Mouse (Mus musculus): ENCODE results near the gene Colec11. TPM values are rescaled to one million over a fixed set of nuclear protein-coding genes. Genes with fewer than 3 reads are reported as not detected.

Gene Colec11
- polyA plus RNA-seq, 1 experiment from 2014 or later, result 1.5 TPM

DNA sequence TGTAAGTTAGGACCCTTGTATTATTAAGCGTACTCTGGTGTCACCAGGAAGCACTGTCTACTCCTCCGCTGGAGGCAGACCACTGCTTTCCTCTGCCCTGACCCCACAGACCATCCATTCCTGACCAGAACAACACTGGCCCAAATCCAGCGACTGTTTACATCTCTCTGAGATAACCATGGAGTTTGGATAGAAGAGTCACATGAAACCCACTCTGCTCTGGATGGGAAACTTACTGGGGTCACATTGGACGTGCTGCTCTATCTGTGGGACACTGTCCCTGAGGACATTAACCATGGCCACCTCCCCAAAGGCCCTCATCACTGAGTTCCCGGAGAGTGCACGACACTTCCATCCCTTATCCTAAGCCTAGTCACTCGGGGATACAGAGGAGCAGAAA, 2.2 kb upstream of the Colec11 start:
- Histone ChIP-seq H3K4me3 (no peak overlapping the region), H3K27me3 (no peaks in the 10 kb centered on the region), H3K27ac (no peak overlapping the region), H3K9ac (no peak overlapping the region), H3K4me1 (replicated peaks) (peaks cover 13% of the 10 kb centered on the region), H3K36me3 (peaks cover 27% of the 10 kb centered on the region), H3K9me3 (no peaks in the 10 kb centered on the region), H3K4me2 (no peak overlapping the region)
- ATAC-seq (ENCODE audit: low FRiP score), result no peak
- WGBS, result 83% methylated on average over 7 of the region's 7 CpGs

GRCm38 (mm10) chr12:28624251-28624650, 1.1 kb upstream of the Colec11 start:
- H3K4me1 ChIP-seq (replicated peaks), result peaks cover 13% of the 10 kb centered on the region
- no peak overlapping the region for H3K4me2 ChIP-seq
- H3K4me3 ChIP-seq, result no peak overlapping the region
- peaks cover 15% of the 10 kb centered on the region for H3K36me3 ChIP-seq
- no peaks in the 10 kb centered on the region for H3K27me3 ChIP-seq
- H3K9ac ChIP-seq, result no peak overlapping the region
- 93% methylated on average over 2 of the region's 2 CpGs for WGBS
- no peaks in the 10 kb centered on the region for H3K9me3 ChIP-seq
- no peak for ATAC-seq (ENCODE audit: low FRiP score)
- H3K27ac ChIP-seq, result no peak overlapping the region

DNA sequence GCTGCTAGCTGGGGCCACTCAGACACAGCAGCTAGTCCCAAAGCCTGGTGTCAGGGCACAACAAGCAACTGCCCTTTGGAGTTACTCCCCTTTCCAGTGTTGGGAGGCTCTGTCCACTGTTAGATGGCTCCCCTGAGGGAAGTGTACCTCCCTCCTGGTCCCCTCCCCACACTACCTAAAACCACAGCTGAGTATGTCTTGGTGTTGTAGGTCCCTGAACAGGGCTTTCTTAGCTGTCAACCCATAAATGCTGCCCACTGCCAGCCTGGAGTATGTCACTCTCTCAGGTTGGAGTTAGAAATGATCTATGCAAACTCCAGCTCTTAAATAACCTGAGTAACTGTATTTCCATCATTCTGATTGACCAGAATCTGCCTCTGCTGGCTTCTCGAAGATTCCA, 536 bp downstream of the Colec11 start:
- Histone ChIP-seq H3K27me3 (no peaks in the 10 kb centered on the region), H3K4me2 (no peak overlapping the region), H3K36me3 (no peaks in the 10 kb centered on the region), H3K9ac (no peak overlapping the region), H3K4me1 (replicated peaks) (peaks cover 13% of the 10 kb centered on the region), H3K9me3 (no peaks in the 10 kb centered on the region), H3K4me3 (no peak overlapping the region), H3K27ac (no peak overlapping the region)
- no peak for ATAC-seq (ENCODE audit: low FRiP score)
- WGBS, result 87% methylated on average over 1 of the region's 1 CpGs

- H3K27ac ChIP-seq, result no peak overlapping the region
- no peak overlapping the region for H3K9ac ChIP-seq
- H3K4me2 ChIP-seq, result no peak overlapping the region
- peaks cover 13% of the 10 kb centered on the region for H3K4me1 ChIP-seq (replicated peaks)
- no peaks in the 10 kb centered on the region for H3K36me3 ChIP-seq
- no peaks in the 10 kb centered on the region for H3K27me3 ChIP-seq
- H3K9me3 ChIP-seq, result no peaks in the 10 kb centered on the region
- 53% methylated on average over 5 of the region's 5 CpGs for WGBS
- no peak overlapping the region for H3K4me3 ChIP-seq
- no peak for ATAC-seq (ENCODE audit: low FRiP score)
These were observed 1.0 kb downstream of the Colec11 start for GRCm38 (mm10) chr12:28622167-28622532.

- H3K4me2 ChIP-seq, result no peak overlapping the region
- no peak for ATAC-seq (ENCODE audit: low FRiP score)
- no peak overlapping the region for H3K27ac ChIP-seq
- peaks cover 13% of the 10 kb centered on the region for H3K4me1 ChIP-seq (replicated peaks)
- H3K27me3 ChIP-seq, result no peaks in the 10 kb centered on the region
- WGBS, result 21% methylated on average over 7 of the region's 7 CpGs
- no peak overlapping the region for H3K9ac ChIP-seq
- no peaks in the 10 kb centered on the region for H3K36me3 ChIP-seq
- H3K9me3 ChIP-seq, result no peaks in the 10 kb centered on the region
- H3K4me3 ChIP-seq, result no peak overlapping the region
These were observed 1.6 kb downstream of the Colec11 start for GRCm38 (mm10) chr12:28621451-28622166.

DNA sequence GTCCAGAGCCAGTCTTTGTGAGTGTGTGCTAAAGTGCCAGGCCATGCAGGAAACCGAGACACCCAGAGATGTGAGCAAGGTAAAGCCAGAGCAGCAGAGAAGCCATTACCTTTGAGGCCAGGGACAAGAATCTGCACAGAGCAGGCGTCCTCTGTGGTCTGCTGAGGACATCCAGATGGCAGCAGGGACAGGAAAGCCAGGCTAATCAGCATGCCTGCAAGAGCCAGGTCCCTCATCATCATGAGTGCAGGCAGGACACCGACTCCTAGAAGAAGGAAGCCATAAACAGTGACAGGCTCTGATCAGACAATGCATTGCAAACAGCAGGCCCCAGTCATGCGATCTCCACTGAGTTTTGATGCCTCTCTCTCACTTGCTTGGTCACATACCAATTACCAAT, 5.9 kb downstream of the Colec11 start:
- no peak overlapping the region for H3K9ac ChIP-seq
- no peak overlapping the region for H3K4me3 ChIP-seq
- no peak overlapping the region for H3K4me2 ChIP-seq
- ATAC-seq (ENCODE audit: low FRiP score), result no peak
- H3K36me3 ChIP-seq, result no peaks in the 10 kb centered on the region
- H3K27me3 ChIP-seq, result no peaks in the 10 kb centered on the region
- H3K27ac ChIP-seq, result no peak overlapping the region
- WGBS, result 76% methylated on average over 4 of the region's 4 CpGs
- no peaks in the 10 kb centered on the region for H3K9me3 ChIP-seq
- H3K4me1 ChIP-seq (replicated peaks), result peaks cover 13% of the 10 kb centered on the region

- H3K9ac ChIP-seq, result no peak overlapping the region
- H3K4me3 ChIP-seq, result no peak overlapping the region
- H3K36me3 ChIP-seq, result no peaks in the 10 kb centered on the region
- H3K4me1 ChIP-seq (replicated peaks), result peaks cover 2% of the 10 kb centered on the region; the same call in 1 of the 2 replicates
- no peak overlapping the region for H3K4me2 ChIP-seq
- H3K27ac ChIP-seq, result no peak overlapping the region
- ATAC-seq (ENCODE audit: low FRiP score), result no peak
- H3K27me3 ChIP-seq, result no peaks in the 10 kb centered on the region
- 81% methylated on average over 7 of the region's 7 CpGs for WGBS
- no peaks in the 10 kb centered on the region for H3K9me3 ChIP-seq
These were observed 8.8 kb downstream of the Colec11 start for GRCm38 (mm10) chr12:28614401-28614800.

DNA sequence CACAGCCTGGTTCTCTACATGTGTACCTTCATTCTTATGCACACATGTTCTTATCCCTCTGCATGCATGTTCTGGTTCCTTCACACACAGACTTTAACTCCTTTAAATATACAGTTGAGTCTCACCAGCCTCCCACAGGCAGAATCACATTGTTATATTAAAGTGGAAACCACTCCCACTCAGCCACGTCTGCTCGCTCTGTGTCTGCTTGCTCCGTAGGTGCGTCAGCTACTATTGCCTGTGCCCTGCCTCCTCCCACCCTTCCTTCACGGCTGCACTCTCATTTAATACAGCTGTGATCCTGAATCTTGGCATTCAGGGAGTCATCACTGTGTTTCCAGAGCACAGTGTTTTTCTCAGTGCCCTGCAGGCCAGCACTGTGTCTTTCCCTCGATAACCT, 10.8 kb downstream of the Colec11 start:
- no peaks in the 10 kb centered on the region for H3K9me3 ChIP-seq
- no peak overlapping the region for H3K4me2 ChIP-seq
- H3K27me3 ChIP-seq, result no peaks in the 10 kb centered on the region
- H3K9ac ChIP-seq, result no peak overlapping the region
- whole genome bisulfite sequencing, result 68% methylated on average over 6 of the region's 6 CpGs
- H3K4me3 ChIP-seq, result no peak overlapping the region
- H3K36me3 ChIP-seq, result no peaks in the 10 kb centered on the region
- ATAC-seq (ENCODE audit: low FRiP score), result no peak
- peaks cover 17% of the 10 kb centered on the region for H3K4me1 ChIP-seq (replicated peaks)
- H3K27ac ChIP-seq, result no peak overlapping the region

DNA sequence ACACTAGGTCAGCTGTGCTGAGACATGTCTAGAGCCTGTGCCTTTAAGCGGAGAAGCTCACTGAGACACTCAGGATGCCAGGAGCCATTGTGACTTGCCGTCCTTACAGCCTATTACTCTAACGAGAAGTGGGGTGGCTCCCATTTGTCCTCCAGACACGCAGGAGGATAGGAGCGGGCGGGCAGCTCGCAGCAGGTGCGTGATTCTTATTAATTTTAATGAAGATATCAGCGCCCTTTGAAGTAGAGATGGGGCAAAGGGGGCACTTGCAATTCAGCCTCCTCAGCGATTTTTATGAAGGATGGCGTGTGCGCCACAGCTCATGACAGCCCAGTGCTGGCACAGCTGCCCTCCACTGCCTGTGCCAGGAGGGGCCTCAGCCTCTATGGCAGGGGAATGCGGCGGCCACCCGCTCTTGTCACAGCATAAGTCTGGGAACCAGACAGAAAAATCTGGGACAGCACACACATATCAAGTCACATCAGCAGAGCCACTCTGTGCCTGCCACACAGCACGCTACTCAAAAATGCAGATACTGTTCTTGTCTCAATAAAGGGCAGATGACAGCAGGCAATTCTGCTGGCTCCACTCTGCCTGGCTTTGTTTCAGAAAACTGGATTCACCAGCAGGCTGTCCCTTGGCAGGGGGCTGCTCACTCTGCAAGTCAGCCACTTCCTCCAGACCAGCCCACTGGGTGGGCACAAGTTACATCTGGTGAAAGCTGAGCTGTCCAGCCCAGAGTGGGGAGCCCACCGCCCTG, 15.5 kb downstream of the Colec11 start:
- Histone ChIP-seq H3K36me3 (no peaks in the 10 kb centered on the region), H3K27me3 (no peaks in the 10 kb centered on the region), H3K4me1 (replicated peaks) (peaks cover 21% of the 10 kb centered on the region), H3K9ac (peak overlapping the region; percentile 60), H3K4me3 (peak overlapping the region; percentile 19), H3K4me2 (peak overlapping the region; percentile 43), H3K9me3 (no peaks in the 10 kb centered on the region), H3K27ac (peak overlapping the region; percentile 90)
- 34% methylated on average over 17 of the region's 17 CpGs for WGBS
- ATAC-seq (ENCODE audit: low FRiP score), result peak; percentile 88

GRCm38 (mm10) chr12:28603494-28603893, 19.7 kb downstream of the Colec11 start:
- no peaks in the 10 kb centered on the region for H3K36me3 ChIP-seq
- H3K4me2 ChIP-seq, result no peak overlapping the region
- peaks cover 30% of the 10 kb centered on the region for H3K4me1 ChIP-seq (replicated peaks)
- H3K27ac ChIP-seq, result no peak overlapping the region
- 61% methylated on average over 1 of the region's 1 CpGs for WGBS
- ATAC-seq (ENCODE audit: low FRiP score), result no peak
- H3K9me3 ChIP-seq, result no peaks in the 10 kb centered on the region
- no peaks in the 10 kb centered on the region for H3K27me3 ChIP-seq
- no peak overlapping the region for H3K9ac ChIP-seq
- H3K4me3 ChIP-seq, result no peak overlapping the region

GRCm38 (mm10) chr12:28602259-28602658, 20.9 kb downstream of the Colec11 start:
- Histone ChIP-seq H3K9ac (no peak overlapping the region), H3K27ac (0 out of 2 replicates have a peak overlapping the region, but pooled peaks have one; percentile 30), H3K9me3 (no peaks in the 10 kb centered on the region), H3K4me2 (no peak overlapping the region), H3K4me3 (no peak overlapping the region), H3K36me3 (no peaks in the 10 kb centered on the region), H3K4me1 (replicated peaks) (peaks cover 22% of the 10 kb centered on the region), H3K27me3 (no peaks in the 10 kb centered on the region)
- 0 out of 2 replicates have a peak, but pooled peaks have one; percentile 47 for ATAC-seq (ENCODE audit: low FRiP score)
- 24% methylated on average over 4 of the region's 4 CpGs for WGBS

DNA sequence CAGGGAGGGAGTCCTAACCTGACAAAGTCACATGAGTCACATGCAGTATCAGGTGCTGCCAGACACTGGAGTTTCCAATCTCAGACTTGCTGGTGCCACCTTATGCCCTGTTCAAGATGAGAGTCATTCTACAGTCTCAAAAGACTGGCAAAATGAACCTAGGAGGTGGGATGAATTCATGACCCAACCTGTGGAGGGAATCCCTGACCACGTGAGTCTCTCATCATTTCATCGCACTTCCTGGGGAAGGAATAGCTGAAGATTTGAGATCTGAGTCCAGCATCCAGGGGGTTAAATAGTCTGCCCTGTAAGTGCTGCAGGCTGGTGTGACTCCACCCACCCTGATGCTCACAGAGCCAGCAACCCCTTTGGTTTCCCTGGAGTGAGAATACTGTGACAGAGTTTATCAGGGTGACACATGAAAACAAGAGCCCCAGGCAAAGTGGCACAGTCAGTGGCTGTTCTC, 24.6 kb downstream of the Colec11 start:
- ATAC-seq (ENCODE audit: low FRiP score), result no peak
- Histone ChIP-seq H3K9me3 (no peaks in the 10 kb centered on the region), H3K4me2 (no peak overlapping the region), H3K36me3 (no peaks in the 10 kb centered on the region), H3K9ac (no peak overlapping the region), H3K27me3 (no peaks in the 10 kb centered on the region), H3K4me1 (replicated peaks) (peaks cover 17% of the 10 kb centered on the region), H3K4me3 (no peak overlapping the region), H3K27ac (peak overlapping the region; percentile 30; the same call in 1 of the 2 replicates)
- WGBS, result 64% methylated on average over 2 of the region's 2 CpGs

Data from hindbrain, embryonic 13.5 days (tissue).